Mouse (Mus musculus) G1E (cell line): ENCODE results near the gene Ppp4c. TPM values are rescaled to one million over a fixed set of nuclear protein-coding genes. Genes with fewer than 3 reads are reported as not detected.

Source experiments
- ATAC-seq: 2 replicates; pipeline ENCODE4 v1.8.0; 2016; ENCODE audit warnings: mild to moderate bottlenecking; ENCODE audit not compliant: insufficient number of reproducible peaks, poor library complexity, low FRiP score, severe bottlenecking; ENCODE audit errors: extremely low read depth
- DNase-seq: peaks from one replicate; pipeline ENCODE4 v3.0.0; 2012; ENCODE audit warnings: low spot score
- H3K27me3 ChIP-seq: 2 replicates; pipeline ENCODE4 v1.6.1; 2012; ENCODE audit warnings: mild to moderate bottlenecking, low read length, inconsistent platforms; ENCODE audit not compliant: insufficient read depth
- H3K36me3 ChIP-seq: replicated peaks from 2 replicates; pipeline ENCODE3; 2012; ENCODE audit warnings: mild to moderate bottlenecking, inconsistent platforms
- H3K4me1 ChIP-seq: 2 replicates; pipeline ENCODE4 v1.6.1; 2012; ENCODE audit warnings: low read depth, low read length, inconsistent platforms, mixed read lengths; ENCODE audit not compliant: insufficient read depth
- H3K4me3 ChIP-seq: 2 replicates; pipeline ENCODE4 v1.5.1; 2012; ENCODE audit warnings: low read depth, mild to moderate bottlenecking, inconsistent platforms, low read length, moderate library complexity, mixed read lengths
- H3K9me3 ChIP-seq: replicated peaks from 2 replicates; pipeline ENCODE4 v1.6.1; 2012; ENCODE audit warnings: inconsistent platforms
- CTCF ChIP-seq: IDR thresholded peaks from 2 replicates; pipeline ENCODE4 v1.5.1; 2012; ENCODE audit warnings: low read depth, low read length, inconsistent platforms, mixed read lengths
- GATA1 ChIP-seq: IDR thresholded peaks from 2 replicates; pipeline ENCODE4 v1.6.1; 2012; ENCODE audit warnings: borderline replicate concordance, low read length, inconsistent platforms, mixed read lengths
- GATA2 ChIP-seq: IDR thresholded peaks from 2 replicates; pipeline ENCODE4 v1.6.1; 2012; ENCODE audit warnings: low read depth, low read length, inconsistent platforms, borderline replicate concordance
- POLR2AphosphoS5 ChIP-seq: IDR thresholded peaks from 2 replicates; pipeline ENCODE4 v1.6.1; 2012; ENCODE audit warnings: low read depth, low read length, inconsistent platforms; ENCODE audit not compliant: insufficient replicate concordance
- TAL1 ChIP-seq: conservative IDR thresholded peaks from 2 replicates; pipeline ENCODE4 v1.6.1; 2012; ENCODE audit warnings: low read depth, low read length, inconsistent platforms, mixed read lengths
- polyA plus RNA-seq: library from polyadenylated mRNA; stranded (reverse); fragments of >175 nt; gene quantifications from 2 replicates; pipeline ENCODE4 v1.2.3, GENCODE M21; 2012
- total RNA-seq, 2 experiments: library from RNA; stranded (forward) in 1 of 2; stranded (reverse) in 1 of 2; fragments of 200-1000 nt in 1 of 2; fragments of >200 nt in 1 of 2; fragmentation: Nextera tagmentation in 1 of 2; gene quantifications; 2 replicates each; pipeline ENCODE4 v1.2.3; 2014 to 2017

The Ppp4c gene
- total and polyA plus RNA-seq, 3 experiments = 169 to 186 (median 176) TPM

DNA sequence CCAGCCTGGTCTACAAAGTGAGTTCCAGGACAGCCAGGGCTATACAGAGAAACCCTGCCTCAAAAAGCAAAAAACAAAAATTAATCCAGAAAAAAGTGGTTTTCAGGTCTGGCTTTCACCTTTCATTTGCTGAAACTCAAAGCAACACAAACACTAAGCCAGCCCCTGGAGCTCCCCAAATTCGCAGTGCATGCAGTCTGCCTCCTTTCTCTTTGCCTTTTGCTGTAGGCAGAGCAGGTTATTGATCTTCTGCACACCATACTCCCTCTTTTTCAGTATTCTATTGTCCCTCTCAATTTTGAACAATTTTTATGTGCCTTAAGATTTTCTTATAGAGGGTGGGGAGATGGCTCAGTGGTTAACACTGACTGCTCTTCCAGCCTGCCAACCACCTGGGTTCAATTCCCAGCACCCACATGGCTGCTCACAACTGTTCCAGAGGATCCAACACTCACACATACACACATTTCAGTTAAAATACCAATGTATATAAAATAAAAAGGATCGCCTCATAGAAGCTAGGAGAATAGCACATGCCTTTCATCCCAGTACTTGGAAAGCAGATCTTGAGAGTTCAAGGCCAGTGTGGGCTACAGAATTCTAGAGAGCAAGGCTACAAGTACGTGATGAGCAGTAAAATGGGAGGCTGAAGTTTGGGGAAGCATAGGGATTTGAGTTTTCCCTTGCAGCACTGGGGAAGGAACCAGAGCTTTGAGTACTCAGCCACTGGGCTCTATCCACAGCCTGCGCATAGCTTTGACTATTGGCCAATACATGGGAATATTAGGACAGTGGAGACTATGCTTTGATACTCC, 1.4 kb upstream of the Ppp4c start:
- Histone ChIP-seq H3K4me1 (peaks cover 70% of the 10 kb centered on the region), H3K36me3 (peaks cover 79% of the 10 kb centered on the region)

GRCm38 (mm10) chr7:126792721-126793443, 586 bp upstream of the Ppp4c start:
- Histone ChIP-seq H3K36me3 (peaks cover 80% of the 10 kb centered on the region), H3K4me1 (peaks cover 78% of the 10 kb centered on the region), H3K27me3 (no peaks in the 10 kb centered on the region), H3K9me3 (no peaks in the 10 kb centered on the region), H3K4me3 (peak overlapping the region; percentile 88)
- ATAC-seq (no peak), DNase-seq (no peak)
- TF ChIP-seq GATA1 = no peak
- no peak for TF ChIP-seq TAL1
- no peak for TF ChIP-seq GATA2
- no peak for TF ChIP-seq CTCF
- TF ChIP-seq POLR2AphosphoS5 = no peak; the same call in 1 of the 2 replicates

More for the DNA sequence above, 1.4 kb upstream of the Ppp4c start:
- TF ChIP-seq CTCF = no peak
- peak; percentile 56; the same call in 1 of the 2 replicates for TF ChIP-seq POLR2AphosphoS5
- DNase-seq (no peak), ATAC-seq (no peak)
- Histone ChIP-seq H3K9me3 (no peaks in the 10 kb centered on the region), H3K4me3 (no peak overlapping the region; the same call in 1 of the 2 replicates), H3K27me3 (no peaks in the 10 kb centered on the region)

GRCm38 (mm10) chr7:126789141-126789540, 3.2 kb downstream of the Ppp4c start:
- no peaks in the 10 kb centered on the region for H3K27me3 ChIP-seq
- no peaks in the 10 kb centered on the region for H3K9me3 ChIP-seq
- peaks cover 57% of the 10 kb centered on the region for H3K4me1 ChIP-seq
- TF ChIP-seq TAL1 (no peak), GATA1 (no peak), CTCF (no peak), GATA2 (no peak), POLR2AphosphoS5 (no peak)
- ATAC-seq (no peak), DNase-seq (no peak)
- peaks cover 80% of the 10 kb centered on the region for H3K36me3 ChIP-seq
- H3K4me3 ChIP-seq = no peak overlapping the region

DNA sequence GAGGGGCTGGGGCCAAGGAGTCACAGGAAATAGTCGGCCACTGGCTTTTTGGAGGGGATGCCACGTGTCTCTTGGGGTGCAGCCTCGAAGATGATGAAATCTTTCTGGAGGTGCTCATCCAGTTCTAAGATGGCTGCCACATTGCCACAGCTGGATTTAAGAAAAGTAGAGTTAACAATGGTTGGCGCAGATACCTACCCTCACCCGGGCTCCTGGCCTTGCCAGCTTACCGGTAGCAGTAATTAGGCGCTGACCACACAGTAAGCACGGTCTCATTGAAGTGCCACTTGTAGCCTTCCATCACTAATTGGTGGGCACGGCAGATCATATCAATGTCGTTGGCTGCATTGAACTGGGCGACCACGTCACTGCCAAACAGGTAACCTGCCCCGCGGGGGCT, 6.2 kb downstream of the Ppp4c start:
- no peaks in the 10 kb centered on the region for H3K27me3 ChIP-seq
- ATAC-seq (no peak), DNase-seq (no peak)
- H3K9me3 ChIP-seq = no peaks in the 10 kb centered on the region
- TF ChIP-seq POLR2AphosphoS5 = no peak
- no peak for TF ChIP-seq CTCF
- no peak for TF ChIP-seq TAL1
- no peak for TF ChIP-seq GATA1
- TF ChIP-seq GATA2 = no peak
- no peak overlapping the region for H3K4me3 ChIP-seq
- peaks cover 98% of the 10 kb centered on the region for H3K36me3 ChIP-seq
- H3K4me1 ChIP-seq = peaks cover 56% of the 10 kb centered on the region

- H3K9me3 ChIP-seq = no peaks in the 10 kb centered on the region
- no peaks in the 10 kb centered on the region for H3K27me3 ChIP-seq
- ATAC-seq (no peak), DNase-seq (no peak)
- H3K36me3 ChIP-seq = peaks cover 87% of the 10 kb centered on the region
- H3K4me3 ChIP-seq = no peak overlapping the region
- no peak for TF ChIP-seq CTCF
- H3K4me1 ChIP-seq = peaks cover 60% of the 10 kb centered on the region
Observed at GRCm38 (mm10) chr7:126785056-126785455, 7.2 kb downstream of the Ppp4c start.

DNA sequence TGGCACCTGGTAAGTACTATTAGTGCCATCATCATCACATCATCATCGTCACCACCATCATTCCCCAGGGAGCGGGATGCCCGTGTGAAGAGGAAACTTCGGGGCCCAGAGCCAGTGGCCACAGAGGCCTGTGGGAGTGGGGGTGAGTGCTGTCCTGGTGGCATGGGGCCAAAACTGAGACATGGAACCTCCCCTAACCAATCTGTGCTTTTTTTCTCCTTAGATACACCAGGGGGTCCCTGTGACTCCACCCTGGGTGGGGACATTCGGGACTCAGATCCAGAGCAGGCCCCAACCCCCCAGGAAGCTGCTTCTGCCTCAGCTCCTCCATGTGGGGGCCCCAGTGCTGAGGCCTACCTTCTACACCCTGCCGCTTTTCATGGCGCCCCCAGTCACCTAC, 7.8 kb downstream of the Ppp4c start:
- Histone ChIP-seq H3K4me3 (no peak overlapping the region), H3K36me3 (peaks cover 82% of the 10 kb centered on the region), H3K27me3 (no peaks in the 10 kb centered on the region), H3K9me3 (no peaks in the 10 kb centered on the region), H3K4me1 (peaks cover 60% of the 10 kb centered on the region)
- ATAC-seq (no peak), DNase-seq (no peak)
- no peak for TF ChIP-seq GATA2
- TF ChIP-seq CTCF = no peak
- no peak for TF ChIP-seq GATA1
- TF ChIP-seq POLR2AphosphoS5 = 0 out of 2 replicates have a peak, but pooled peaks have one; percentile 71
